Mouse (Mus musculus) C2C12 (cell line): Measurements from ENCODE around the gene Anks6. TPM values are rescaled to one million over a fixed set of nuclear protein-coding genes. Genes with fewer than 3 reads are reported as not detected.
A peak's percentile ranks its signal among the peaks of the same experiment; 100 is the strongest.

Experiments used
- H3K27me3 ChIP-seq: one replicate; pipeline ENCODE4 v1.6.1; 2011; ENCODE audit not compliant: control insufficient read depth, insufficient read depth, insufficient read length
- H3K36me3 ChIP-seq: one replicate; pipeline ENCODE4 v1.6.1; 2011; ENCODE audit not compliant: control insufficient read depth, insufficient read depth
- H3K4me3 ChIP-seq: one replicate; pipeline ENCODE4 v1.5.1; 2011; ENCODE audit warnings: mild to moderate bottlenecking, control low read depth; ENCODE audit not compliant: poor library complexity, insufficient read depth, severe bottlenecking
- H3K79me2 ChIP-seq: one replicate; pipeline ENCODE4 v1.6.1; 2011; ENCODE audit not compliant: control insufficient read depth, insufficient read depth
- H3K79me3 ChIP-seq: one replicate; pipeline ENCODE4 v1.6.1; 2011; ENCODE audit warnings: low read depth, control low read depth
- H3ac ChIP-seq: one replicate; pipeline ENCODE3; 2011; ENCODE audit warnings: low read depth; ENCODE audit not compliant: control insufficient read depth, insufficient read length
- CEBPB ChIP-seq: IDR thresholded peaks from one replicate; pipeline ENCODE4 v1.6.1; 2011; ENCODE audit warnings: low read depth, mild to moderate bottlenecking, control low read depth, moderate library complexity
- CTCF ChIP-seq: IDR thresholded peaks from one replicate; pipeline ENCODE4 v1.5.1; 2011; ENCODE audit not compliant: control insufficient read depth, insufficient read depth, insufficient read length
- FOSL1 ChIP-seq: IDR thresholded peaks from one replicate; pipeline ENCODE4 v1.8.0; 2011; ENCODE audit warnings: mild to moderate bottlenecking, low read length; ENCODE audit not compliant: poor library complexity, insufficient read depth, severe bottlenecking
- MAX ChIP-seq: IDR thresholded peaks from one replicate; pipeline ENCODE4 v1.6.1; 2011; ENCODE audit warnings: mild to moderate bottlenecking, control low read depth
- MYOD1 ChIP-seq: IDR thresholded peaks from one replicate; pipeline ENCODE4 v1.6.1; 2011; ENCODE audit warnings: low read depth; ENCODE audit not compliant: control insufficient read depth, insufficient read length
- MYOG ChIP-seq: IDR thresholded peaks from one replicate; pipeline ENCODE4 v1.6.1; 2011; ENCODE audit not compliant: control insufficient read depth, insufficient read length; ENCODE audit errors: extremely low read depth
- USF1 ChIP-seq: IDR thresholded peaks from one replicate; pipeline ENCODE4 v1.6.1; 2011; ENCODE audit warnings: low read depth, mild to moderate bottlenecking, control low read depth, moderate library complexity
- polyA plus RNA-seq: library from polyadenylated mRNA; unstranded; fragments of >200 nt; fragmentation: generic; extraction: Trizol; gene quantifications from one replicate; pipeline ENCODE4 v1.2.1, GENCODE M21; 2012; ENCODE audit warnings: missing spikeins

The Anks6 gene
- polyA plus RNA-seq, 1 experiment = 0.44 TPM

GRCm38 (mm10) chr4:47023949-47024348 is 33.3 kb downstream of the Anks6 start:
- H3K4me3 ChIP-seq = no peak overlapping the region
- no peak overlapping the region for H3ac ChIP-seq
- no peaks in the 10 kb centered on the region for H3K36me3 ChIP-seq
- no peak for TF ChIP-seq CTCF
- TF ChIP-seq CEBPB = no peak
- no peak for TF ChIP-seq MYOG
- no peak for TF ChIP-seq MYOD1
- TF ChIP-seq MAX = no peak
- TF ChIP-seq FOSL1 = no peak
- H3K27me3 ChIP-seq = no peaks in the 10 kb centered on the region
- H3K79me3 ChIP-seq = no peaks in the 10 kb centered on the region
- H3K79me2 ChIP-seq = no peaks in the 10 kb centered on the region

- TF ChIP-seq FOSL1 (no peak), MAX (no peak), CEBPB (no peak), USF1 (no peak), CTCF (no peak), MYOD1 (no peak), MYOG (no peak)
- no peaks in the 10 kb centered on the region for H3K27me3 ChIP-seq
These were observed 34.2 kb downstream of the Anks6 start for GRCm38 (mm10) chr4:47022804-47023603.

GRCm38 (mm10) chr4:47020563-47020962 is 36.7 kb downstream of the Anks6 start:
- Histone ChIP-seq H3K79me2 (no peaks in the 10 kb centered on the region), H3ac (no peak overlapping the region), H3K79me3 (no peaks in the 10 kb centered on the region), H3K27me3 (no peaks in the 10 kb centered on the region), H3K4me3 (no peak overlapping the region), H3K36me3 (no peaks in the 10 kb centered on the region)
- TF ChIP-seq FOSL1 (no peak), USF1 (no peak), MYOD1 (no peak), MAX (peak; percentile 17)

More at GRCm38 (mm10) chr4:47022804-47023603, 34.2 kb downstream of the Anks6 start:
- H3K79me2 ChIP-seq = no peaks in the 10 kb centered on the region
- no peak overlapping the region for H3ac ChIP-seq
- no peaks in the 10 kb centered on the region for H3K36me3 ChIP-seq
- no peak overlapping the region for H3K4me3 ChIP-seq
- no peaks in the 10 kb centered on the region for H3K79me3 ChIP-seq

GRCm38 (mm10) chr4:47015156-47015555 is 42.1 kb downstream of the Anks6 start:
- Histone ChIP-seq H3K4me3 (no peak overlapping the region), H3K36me3 (no peaks in the 10 kb centered on the region), H3K27me3 (no peaks in the 10 kb centered on the region), H3K79me2 (no peaks in the 10 kb centered on the region), H3ac (no peak overlapping the region), H3K79me3 (no peaks in the 10 kb centered on the region)
- TF ChIP-seq CTCF (no peak), FOSL1 (no peak), USF1 (no peak), MAX (no peak), MYOG (no peak), CEBPB (no peak), MYOD1 (no peak)

DNA sequence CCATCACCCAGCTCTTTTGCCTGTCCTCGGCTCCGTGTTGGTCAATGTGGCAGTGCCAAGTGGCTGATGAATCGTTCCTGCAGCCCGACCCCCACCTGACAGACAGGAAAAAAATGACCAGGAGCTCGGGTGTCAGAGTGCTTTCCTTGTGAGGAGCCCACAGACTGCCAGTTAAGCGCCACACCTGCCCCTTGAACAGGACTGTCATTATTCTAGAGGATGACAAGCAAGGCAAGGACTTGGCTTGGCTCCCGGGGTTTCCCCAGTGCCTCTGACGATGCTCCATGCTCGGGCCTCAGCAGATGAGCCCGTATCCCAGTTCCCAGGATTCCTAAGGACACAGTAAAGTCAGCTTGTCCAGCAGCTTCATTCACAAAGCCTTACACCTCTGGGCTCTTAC is 44.8 kb downstream of the Anks6 start:
- Histone ChIP-seq H3K79me3 (no peaks in the 10 kb centered on the region), H3K27me3 (peaks cover 7% of the 10 kb centered on the region), H3K36me3 (no peaks in the 10 kb centered on the region), H3K79me2 (no peaks in the 10 kb centered on the region), H3K4me3 (no peak overlapping the region), H3ac (no peak overlapping the region)
- no peak for TF ChIP-seq CEBPB
- TF ChIP-seq MAX = no peak
- no peak for TF ChIP-seq CTCF
- no peak for TF ChIP-seq MYOD1
- TF ChIP-seq MYOG = no peak
- TF ChIP-seq FOSL1 = no peak
